Mouse (Mus musculus) stomach, postnatal 0 days (tissue): ENCODE measurements around the gene Olfml2a.
A peak's percentile ranks its signal among the peaks of the same experiment; 100 is the strongest.

ENCODE experiments used
- CTCF ChIP-seq: IDR thresholded peaks from 2 replicates; pipeline ENCODE4 v1.5.1; 2016; ENCODE audit warnings: antibody characterized with exemption, low read depth, mild to moderate bottlenecking, moderate library complexity
- EP300 ChIP-seq: optimal IDR thresholded peaks from 2 replicates; pipeline ENCODE3; 2016; ENCODE audit warnings: antibody characterized with exemption

- no peak for TF ChIP-seq CTCF
- TF ChIP-seq EP300, result peak; percentile 67
Observed at GRCm38 (mm10) chr2:39004880-39005435, 73.2 kb downstream of the Olfml2a start, which contains the start of gene Arpc5l.
